Mouse (Mus musculus) retina, embryonic 14.5 days (tissue): Measurements from ENCODE around the gene Kng1.
A peak's percentile ranks its signal among the peaks of the same experiment; 100 is the strongest.

ENCODE experiments used
- DNase-seq: peaks from one replicate; pipeline ENCODE4 v3.0.0-alpha.2; 2015; ENCODE audit warnings: low spot score

Gene Kng1

DNA sequence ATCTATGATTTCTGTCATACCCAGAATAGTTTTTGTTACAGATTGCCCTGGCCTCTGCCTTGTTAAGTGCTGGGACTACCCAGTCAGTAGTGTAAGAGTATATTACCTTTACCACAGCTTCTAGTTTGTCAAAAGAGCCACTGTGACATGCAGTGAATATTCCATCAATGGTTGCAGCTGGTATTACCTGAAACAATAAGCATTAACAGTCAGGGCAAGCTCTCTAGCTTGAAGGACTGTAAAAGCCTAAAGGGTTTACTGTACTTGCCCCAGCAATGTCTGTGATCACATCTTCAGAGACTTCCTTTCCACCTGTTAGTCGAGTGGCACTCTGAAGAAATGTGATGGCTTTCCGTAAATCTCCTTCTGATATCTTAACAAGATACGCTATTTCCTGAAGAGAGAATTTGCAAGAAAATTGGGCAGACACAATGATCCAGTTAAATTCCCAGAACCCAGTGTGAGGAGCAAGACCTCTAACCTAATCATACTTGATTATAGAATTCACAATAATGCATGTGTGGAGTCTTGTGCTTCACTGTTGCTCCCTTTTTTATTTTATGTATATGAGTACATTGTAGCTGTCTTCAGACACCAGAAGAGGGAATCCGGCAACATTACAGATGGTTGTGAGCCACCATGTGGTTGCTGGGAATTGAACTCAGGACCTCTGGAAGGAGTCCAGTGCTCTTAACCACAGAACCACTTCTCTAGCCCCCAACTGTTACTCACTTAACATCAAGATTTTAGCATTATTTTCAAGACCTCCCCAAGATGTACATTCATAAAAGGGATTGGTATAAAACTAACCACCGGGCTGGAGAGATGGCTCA lies 56.9 kb downstream of the Kng1 start:
- no peak for DNase-seq

- DNase-seq, result no peak
These were observed 57.8 kb downstream of the Kng1 start for GRCm38 (mm10) chr16:23115486-23115885.

GRCm38 (mm10) chr16:23117173-23117572 lies 59.5 kb downstream of the Kng1 start:
- DNase-seq, result no peak

- DNase-seq, result no peak
These were observed 64.8 kb downstream of the Kng1 start for GRCm38 (mm10) chr16:23122446-23122845.

DNA sequence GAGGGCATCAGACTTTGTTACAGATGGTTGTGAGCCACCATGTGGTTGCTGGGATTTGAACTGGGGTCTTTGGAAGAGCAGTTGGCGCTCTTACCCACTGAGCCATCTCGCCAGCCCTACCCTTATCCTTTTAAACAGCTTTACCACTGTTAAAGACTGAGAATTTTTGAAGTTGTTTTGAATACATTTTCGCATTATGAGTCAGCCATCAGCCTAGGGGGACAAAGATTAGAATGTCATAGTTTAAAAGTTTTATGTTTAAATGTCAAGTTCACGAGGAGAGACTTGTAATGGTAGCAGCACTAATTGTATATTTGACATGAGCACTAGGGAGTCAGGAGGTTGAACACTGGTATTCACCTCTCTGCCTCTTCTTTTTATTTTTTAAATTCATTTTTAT lies 65.4 kb downstream of the Kng1 start:
- DNase-seq, result no peak

GRCm38 (mm10) chr16:23124398-23124797 lies 66.7 kb downstream of the Kng1 start:
- DNase-seq, result no peak

DNA sequence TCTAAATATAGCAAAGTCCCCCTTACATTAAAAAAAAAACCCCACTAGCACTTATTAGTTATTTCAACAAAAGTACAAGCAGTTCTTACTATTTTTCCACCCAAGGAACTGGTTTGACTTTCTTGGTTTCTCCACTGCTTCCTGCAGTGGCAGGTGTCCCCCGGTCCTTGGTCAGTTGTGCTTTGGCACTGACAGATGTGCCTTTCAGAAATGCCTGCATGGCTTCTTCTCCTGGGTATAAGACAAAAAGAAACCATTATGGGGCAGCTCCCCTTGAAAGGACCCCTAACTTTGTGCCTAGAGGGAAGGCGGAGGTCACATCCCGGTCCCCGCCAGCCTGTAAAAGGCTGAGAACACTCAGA lies 69.6 kb downstream of the Kng1 start:
- no peak for DNase-seq

DNA sequence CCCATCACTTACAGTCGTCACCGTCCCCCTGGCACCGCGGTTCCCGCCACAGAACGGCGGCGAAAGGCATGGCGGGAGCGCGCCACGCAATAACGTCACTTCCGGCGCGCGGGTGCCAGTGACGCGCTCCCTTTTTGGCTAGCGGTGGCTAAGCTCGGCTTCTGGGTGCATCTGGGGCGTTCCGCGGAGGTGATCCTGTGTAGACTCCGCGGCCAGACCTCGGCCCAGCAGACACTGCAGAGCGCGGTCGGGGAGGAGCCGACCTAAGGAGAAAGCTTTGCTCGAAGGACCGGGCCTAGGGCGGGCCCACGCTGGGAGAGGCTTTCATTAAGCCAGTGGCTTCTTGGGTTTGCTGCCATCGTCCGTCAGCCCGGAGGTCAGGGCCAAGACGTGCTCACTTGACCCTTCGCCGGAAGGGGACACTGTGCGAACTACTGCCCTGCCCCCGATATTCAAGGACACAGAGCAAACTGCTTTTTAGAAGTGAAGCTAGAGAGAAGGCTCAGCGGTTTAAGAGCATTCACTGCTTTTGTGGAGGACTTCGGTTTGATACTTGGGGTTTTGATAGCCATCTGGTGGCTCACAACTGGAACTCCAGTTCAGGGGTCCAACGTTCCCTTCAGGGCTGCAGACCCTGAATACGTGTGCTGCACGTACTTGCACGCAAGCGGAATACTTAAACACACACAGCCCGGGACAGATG lies 70.2 kb downstream of the Kng1 start, which contains the start of gene Rfc4:
Rfc4 (minus strand) TSS at position 65 of the 703 bp plus-strand sequence.
- DNase-seq, result peak; percentile 95

DNA sequence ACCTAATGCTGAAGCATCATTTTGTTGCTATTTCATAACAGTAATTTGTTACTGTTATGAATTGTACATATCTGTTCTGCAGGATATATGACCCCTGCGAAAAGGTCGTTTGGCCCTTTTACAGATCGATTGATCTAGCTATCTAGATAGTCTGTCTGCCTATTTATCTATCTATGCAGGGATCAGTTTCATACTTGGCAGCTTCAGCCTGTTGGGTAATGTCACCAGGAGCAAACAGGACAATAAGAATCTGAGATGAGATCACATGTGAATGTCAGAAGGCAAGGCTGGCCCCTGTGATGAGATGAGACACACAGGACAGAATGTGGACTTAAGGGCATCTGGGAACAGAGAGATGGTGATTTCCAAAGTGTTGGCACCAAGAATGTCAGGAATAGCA lies 72.6 kb downstream of the Kng1 start:
- DNase-seq, result no peak
